Mouse (Mus musculus): ENCODE measurements around the gene Acot1. TPM values are rescaled to one million over a fixed set of nuclear protein-coding genes. Genes with fewer than 3 reads are reported as not detected.
"Not testable (repeated sequence)": the region's sequence is repeated elsewhere in the genome, so short reads cannot be mapped to it uniquely, and the experiment has no call there.

The Acot1 gene
- total and polyA plus RNA-seq, 2 experiments: 24.5 to 26.1 TPM

- Histone ChIP-seq H3K36me3 (ENCODE audit: control insufficient read depth, insufficient read depth, low read length) (no peaks in the 10 kb centered on the region), H3K79me2 (ENCODE audit: control insufficient read depth, insufficient read depth, low read length) (no peaks in the 10 kb centered on the region), H3K27ac (replicated peaks; ENCODE audit: insufficient read depth, low read depth, low read length) (no peak overlapping the region), H3K4me1 (ENCODE audit: control insufficient read depth, insufficient read depth, low read length) (peaks cover 3% of the 10 kb centered on the region; the same call in 1 of the 2 replicates), H3K4me3 (ENCODE audit: insufficient read depth, low read depth, low read length) (no peak overlapping the region), H3K27me3 (ENCODE audit: control insufficient read depth, insufficient read depth, low read length) (no peaks in the 10 kb centered on the region), H3K9ac (ENCODE audit: low read depth, low read length) (no peak overlapping the region)
- TF ChIP-seq CTCF (IDR thresholded peaks at IDR 0.05; ENCODE audit: low read depth, low read length) (no peak), POLR2A (IDR thresholded peaks at IDR 0.05; ENCODE audit: extremely low read depth, insufficient read depth, low read length) (no peak)
- WGBS: 48% methylated on average over 11 of the region's 11 CpGs
- DNase-seq (ENCODE audit: extremely low read depth, low read depth, low spot score): no peak
Measured at GRCm38 (mm10) chr12:83998341-83999107, 10.8 kb upstream of the Acot1 start.

DNA sequence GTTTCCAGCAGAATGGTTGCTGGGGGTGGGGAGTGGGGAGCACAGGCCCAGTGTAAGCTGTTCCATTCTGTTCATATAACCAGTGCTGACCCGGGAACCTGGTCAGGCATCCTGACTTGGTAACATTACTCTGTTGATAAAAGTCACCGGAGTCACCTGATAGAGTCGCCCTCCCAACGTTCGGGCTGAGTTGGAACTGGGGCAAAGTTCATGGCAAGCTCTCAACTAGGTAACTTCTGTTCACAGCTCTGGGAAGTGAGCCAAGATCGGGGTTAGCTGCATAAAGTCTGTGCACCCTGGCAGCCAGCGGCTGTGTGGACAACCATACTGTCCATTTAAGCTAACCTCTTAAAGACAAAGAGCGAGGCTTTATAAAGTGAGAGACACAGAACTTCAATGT lies 10.1 kb upstream of the Acot1 start:
- DNase-seq (ENCODE audit: extremely low read depth, low read depth, low spot score): peak; percentile 94
- H3K27me3 ChIP-seq (ENCODE audit: control insufficient read depth, insufficient read depth, low read length); H3K4me3 ChIP-seq (ENCODE audit: insufficient read depth, low read depth, low read length); H3K4me1 ChIP-seq (ENCODE audit: control insufficient read depth, insufficient read depth, low read length); H3K27ac ChIP-seq (replicated peaks; ENCODE audit: insufficient read depth, low read depth, low read length); H3K79me2 ChIP-seq (ENCODE audit: control insufficient read depth, insufficient read depth, low read length); H3K9ac ChIP-seq (ENCODE audit: low read depth, low read length); H3K36me3 ChIP-seq (ENCODE audit: control insufficient read depth, insufficient read depth, low read length): not testable (repeated sequence)
- WGBS: 14% methylated on average over 8 of the region's 8 CpGs

DNA sequence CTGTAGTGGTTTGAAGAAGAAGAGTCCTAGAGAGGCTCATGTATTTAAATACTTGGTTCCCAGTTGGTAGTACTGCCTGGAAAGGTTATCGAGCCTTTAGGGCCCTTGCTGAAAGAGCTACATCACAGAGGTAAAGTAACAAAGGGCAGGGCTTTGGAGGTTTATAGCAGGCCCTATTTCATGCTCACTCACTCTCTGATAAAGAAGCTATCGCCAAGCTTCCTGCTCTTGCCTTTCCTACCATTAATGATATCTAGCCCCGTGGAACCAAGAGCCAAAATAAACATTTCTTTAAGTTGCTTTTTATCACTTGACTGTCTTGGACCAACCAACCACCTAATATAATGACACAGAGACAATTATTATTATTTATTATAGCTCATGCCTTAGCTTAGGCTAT lies 8.9 kb upstream of the Acot1 start:
- no peak for DNase-seq (ENCODE audit: extremely low read depth, low read depth, low spot score)
- no peaks in the 10 kb centered on the region for H3K27me3 ChIP-seq (ENCODE audit: control insufficient read depth, insufficient read depth, low read length)
- no peak for TF ChIP-seq CTCF (IDR thresholded peaks at IDR 0.05; ENCODE audit: low read depth, low read length)
- TF ChIP-seq POLR2A (IDR thresholded peaks at IDR 0.05; ENCODE audit: extremely low read depth, insufficient read depth, low read length): no peak
- H3K4me3 ChIP-seq (ENCODE audit: insufficient read depth, low read depth, low read length): no peak overlapping the region
- H3K36me3 ChIP-seq (ENCODE audit: control insufficient read depth, insufficient read depth, low read length): no peaks in the 10 kb centered on the region
- H3K9ac ChIP-seq (ENCODE audit: low read depth, low read length): no peak overlapping the region
- H3K4me1 ChIP-seq (ENCODE audit: control insufficient read depth, insufficient read depth, low read length): peaks cover 3% of the 10 kb centered on the region; the same call in 1 of the 2 replicates
- no peaks in the 10 kb centered on the region for H3K79me2 ChIP-seq (ENCODE audit: control insufficient read depth, insufficient read depth, low read length)
- no peak overlapping the region for H3K27ac ChIP-seq (replicated peaks; ENCODE audit: insufficient read depth, low read depth, low read length)
- WGBS: 78% methylated on average over 3 of the region's 3 CpGs

GRCm38 (mm10) chr12:84003866-84004265 lies 5.4 kb upstream of the Acot1 start:
- 89% methylated on average over 1 of the region's 1 CpGs for WGBS
- Histone ChIP-seq H3K36me3 (ENCODE audit: control insufficient read depth, insufficient read depth, low read length) (no peaks in the 10 kb centered on the region), H3K79me2 (ENCODE audit: control insufficient read depth, insufficient read depth, low read length) (no peaks in the 10 kb centered on the region), H3K27me3 (ENCODE audit: control insufficient read depth, insufficient read depth, low read length) (no peaks in the 10 kb centered on the region), H3K27ac (replicated peaks; ENCODE audit: insufficient read depth, low read depth, low read length) (no peak overlapping the region), H3K9ac (ENCODE audit: low read depth, low read length) (no peak overlapping the region), H3K4me1 (ENCODE audit: control insufficient read depth, insufficient read depth, low read length) (peaks cover 9% of the 10 kb centered on the region), H3K4me3 (ENCODE audit: insufficient read depth, low read depth, low read length) (no peak overlapping the region)
- no peak for DNase-seq (ENCODE audit: extremely low read depth, low read depth, low spot score)
- TF ChIP-seq POLR2A (IDR thresholded peaks at IDR 0.05; ENCODE audit: extremely low read depth, insufficient read depth, low read length) (no peak), CTCF (IDR thresholded peaks at IDR 0.05; ENCODE audit: low read depth, low read length) (no peak)

- Histone ChIP-seq H3K79me2 (ENCODE audit: control insufficient read depth, insufficient read depth, low read length) (peaks cover 5% of the 10 kb centered on the region; the same call in 1 of the 2 replicates), H3K9ac (ENCODE audit: low read depth, low read length) (no peak overlapping the region), H3K36me3 (ENCODE audit: control insufficient read depth, insufficient read depth, low read length) (no peaks in the 10 kb centered on the region), H3K27me3 (ENCODE audit: control insufficient read depth, insufficient read depth, low read length) (no peaks in the 10 kb centered on the region), H3K27ac (replicated peaks; ENCODE audit: insufficient read depth, low read depth, low read length) (no peak overlapping the region), H3K4me1 (ENCODE audit: control insufficient read depth, insufficient read depth, low read length) (peaks cover 21% of the 10 kb centered on the region), H3K4me3 (ENCODE audit: insufficient read depth, low read depth, low read length) (no peak overlapping the region)
- DNase-seq (ENCODE audit: extremely low read depth, low read depth, low spot score): peak; percentile 84
- 43% methylated on average over 12 of the region's 12 CpGs for WGBS
- TF ChIP-seq POLR2A (IDR thresholded peaks at IDR 0.05; ENCODE audit: extremely low read depth, insufficient read depth, low read length): no peak
- TF ChIP-seq CTCF (IDR thresholded peaks at IDR 0.05; ENCODE audit: low read depth, low read length): no peak
Measured at GRCm38 (mm10) chr12:84008251-84008650, 1.0 kb upstream of the Acot1 start.

- H3K79me2 ChIP-seq (ENCODE audit: control insufficient read depth, insufficient read depth, low read length): peaks cover 5% of the 10 kb centered on the region; the same call in 1 of the 2 replicates
- DNase-seq (ENCODE audit: extremely low read depth, low read depth, low spot score): no peak
- H3K36me3 ChIP-seq (ENCODE audit: control insufficient read depth, insufficient read depth, low read length): no peaks in the 10 kb centered on the region; the same call in 1 of the 2 replicates
- TF ChIP-seq POLR2A (IDR thresholded peaks at IDR 0.05; ENCODE audit: extremely low read depth, insufficient read depth, low read length) (no peak), CTCF (IDR thresholded peaks at IDR 0.05; ENCODE audit: low read depth, low read length) (no peak)
- H3K27me3 ChIP-seq (ENCODE audit: control insufficient read depth, insufficient read depth, low read length): no peaks in the 10 kb centered on the region
- peak overlapping the region; percentile 62; the same call in 1 of the 2 replicates for H3K4me3 ChIP-seq (ENCODE audit: insufficient read depth, low read depth, low read length)
- 49% methylated on average over 8 of the region's 8 CpGs for WGBS
- H3K9ac ChIP-seq (ENCODE audit: low read depth, low read length): no peak overlapping the region
- peaks cover 21% of the 10 kb centered on the region for H3K4me1 ChIP-seq (ENCODE audit: control insufficient read depth, insufficient read depth, low read length)
- peak overlapping the region; percentile 50; the same call in 1 of the 2 replicates for H3K27ac ChIP-seq (replicated peaks; ENCODE audit: insufficient read depth, low read depth, low read length)
Measured at GRCm38 (mm10) chr12:84008729-84009128, 561 bp upstream of the Acot1 start.

Measured in liver, adult 2 months (tissue).